Mouse (Mus musculus) CD4-positive, CD25-positive, alpha-beta regulatory T cell, adult 2 months (primary cell): ENCODE results near the gene Olfr12.

ENCODE experiments used
- DNase-seq: peaks from one replicate; pipeline ENCODE4 v3.0.0-alpha.2; 2012; ENCODE audit warnings: low read depth, low spot score

The Olfr12 gene

GRCm38 (mm10) chr1:92617488-92617887 is at the start of gene Olfr12:
TSS of gene Olfr12 (plus strand) at chr1:92617788.
- no peak for DNase-seq

- DNase-seq: no peak
Measured at GRCm38 (mm10) chr1:92571022-92571421, 46.6 kb upstream of the Olfr12 start, which contains the start of gene Olfr1413. TSS of gene Olfr1413 (plus strand) at chr1:92571322.

- DNase-seq: no peak
Measured at GRCm38 (mm10) chr1:92585479-92585878, 32.1 kb upstream of the Olfr12 start, which contains the start of gene Olfr1412. TSS of gene Olfr1412 (plus strand) at chr1:92585779.

GRCm38 (mm10) chr1:92594111-92594510 is 23.5 kb upstream of the Olfr12 start, which contains the start of gene Olfr1411:
TSS of gene Olfr1411 (plus strand) at chr1:92594411.
- DNase-seq: no peak

GRCm38 (mm10) chr1:92596019-92596418 is 21.6 kb upstream of the Olfr12 start:
- no peak for DNase-seq

GRCm38 (mm10) chr1:92605482-92605881 is 12.1 kb upstream of the Olfr12 start, which contains the start of gene Olfr1410:
TSS of gene Olfr1410 (plus strand) at chr1:92605782.
- DNase-seq: no peak

GRCm38 (mm10) chr1:92607711-92608110 is 9.9 kb upstream of the Olfr12 start:
- no peak for DNase-seq

- peak; percentile 74 for DNase-seq
Measured at GRCm38 (mm10) chr1:92611008-92611407, 6.6 kb upstream of the Olfr12 start.

GRCm38 (mm10) chr1:92613175-92613574 is 4.4 kb upstream of the Olfr12 start:
- no peak for DNase-seq

- peak; percentile 23 for DNase-seq
Measured at GRCm38 (mm10) chr1:92614516-92614915, 3.1 kb upstream of the Olfr12 start.

GRCm38 (mm10) chr1:92616046-92616445 is 1.5 kb upstream of the Olfr12 start:
- DNase-seq: no peak

GRCm38 (mm10) chr1:92618360-92618759 is 772 bp downstream of the Olfr12 start:
- DNase-seq: no peak

- no peak for DNase-seq
Measured at GRCm38 (mm10) chr1:92628227-92628626, 10.6 kb downstream of the Olfr12 start.

GRCm38 (mm10) chr1:92632196-92632595 is 14.6 kb downstream of the Olfr12 start:
- no peak for DNase-seq

GRCm38 (mm10) chr1:92632948-92633347 is 15.4 kb downstream of the Olfr12 start:
- DNase-seq: peak; percentile 54

GRCm38 (mm10) chr1:92633726-92634125 is 16.1 kb downstream of the Olfr12 start:
- DNase-seq: no peak

GRCm38 (mm10) chr1:92634569-92634968 is 17.0 kb downstream of the Olfr12 start:
- no peak for DNase-seq

- DNase-seq: no peak
Measured at GRCm38 (mm10) chr1:92634976-92635599, 17.5 kb downstream of the Olfr12 start.

GRCm38 (mm10) chr1:92636015-92636414 is 18.4 kb downstream of the Olfr12 start:
- DNase-seq: no peak

- DNase-seq: no peak
Measured at GRCm38 (mm10) chr1:92636676-92637075, 19.1 kb downstream of the Olfr12 start.

GRCm38 (mm10) chr1:92637501-92638172 is 20.0 kb downstream of the Olfr12 start:
- DNase-seq: no peak

- DNase-seq: no peak
Measured at GRCm38 (mm10) chr1:92638181-92638580, 20.6 kb downstream of the Olfr12 start.

- DNase-seq: no peak
Measured at GRCm38 (mm10) chr1:92638736-92639135, 21.1 kb downstream of the Olfr12 start.
